ENCODE assay signal across 8 mouse cellular contexts in genomic region chr5:108692271-108692670, GRCm38 (mm10). TPM values are rescaled to one million over a fixed set of nuclear protein-coding genes. Genes with fewer than 3 reads are reported as not detected.
A peak's percentile ranks its signal among the peaks of the same experiment; 100 is the strongest.
DNase-seq lines count a peak whose midpoint lies in the region; ATAC-seq and TF ChIP-seq lines count a peak whose summit lies in the region.

Gene Fgfrl1 (plus strand): TSS chr5:108692382.

- peak within 1 kb of the TSS; percentile 85 for H3K4me2 ChIP-seq in heart, embryonic 16.5 days (ENCODE audit: low read depth, low read length)
- peak within 1 kb of the TSS; percentile 75 for H3K4me2 ChIP-seq in lung, embryonic 14.5 days

- 3% methylated on average over 17 of the region's 18 CpGs for WGBS in heart, embryonic 16.5 days
- WGBS in lung, embryonic 14.5 days, result 0% methylated on average over 16 of the region's 18 CpGs

- H3K27ac ChIP-seq in heart, embryonic 16.5 days (ENCODE audit: low read length), result no peak within 1 kb of the TSS
- H3K27ac ChIP-seq in lung, embryonic 14.5 days (ENCODE audit: low read depth), result no peak within 1 kb of the TSS

- peaks cover 52% of the 10 kb centered on the region for H3K4me1 ChIP-seq in erythroblast, embryonic 14.5 days (ENCODE audit: control insufficient read depth)
- H3K4me1 ChIP-seq in heart, embryonic 16.5 days (ENCODE audit: control insufficient read depth, insufficient read depth, low read length), result peaks cover 12% of the 10 kb centered on the region
- peaks cover 15% of the 10 kb centered on the region; the same call in 1 of the 2 replicates for H3K4me1 ChIP-seq in lung, embryonic 14.5 days (ENCODE audit: insufficient read depth)

- no peaks in the 10 kb centered on the region; the same call in 1 of the 2 replicates for H3K27me3 ChIP-seq in erythroblast, embryonic 14.5 days (ENCODE audit: control insufficient read depth)
- no peaks in the 10 kb centered on the region for H3K27me3 ChIP-seq in heart, embryonic 16.5 days (ENCODE audit: control insufficient read depth, insufficient read depth, low read length)
- no peaks in the 10 kb centered on the region for H3K27me3 ChIP-seq in lung, embryonic 14.5 days (ENCODE audit: insufficient read depth, low read length)

- H3K9me3 ChIP-seq in erythroblast, embryonic 14.5 days (ENCODE audit: control insufficient read depth, low read length), result no peaks in the 10 kb centered on the region
- no peaks in the 10 kb centered on the region for H3K9me3 ChIP-seq in heart, embryonic 16.5 days (replicated peaks; ENCODE audit: control insufficient read depth, low read length)
- no peaks in the 10 kb centered on the region for H3K9me3 ChIP-seq in lung, embryonic 14.5 days (ENCODE audit: low read depth, low read length)

- ATAC-seq in heart, embryonic 16.5 days (replicated peaks; ENCODE audit: extremely low read depth, insufficient read depth, low FRiP score), result no peak
- no peak for ATAC-seq in lung, embryonic 14.5 days (ENCODE audit: insufficient read depth)
- peak; percentile 54 for ATAC-seq in neutrophil, adult 5-6 weeks (ENCODE audit: extremely low read depth, insufficient number of reproducible peaks, low FRiP score, poor library complexity, severe bottlenecking)

- peak within 1 kb of the TSS; percentile 82 for H3K4me3 ChIP-seq in erythroblast, embryonic 14.5 days (replicated peaks)
- peak within 1 kb of the TSS; percentile 70 for H3K4me3 ChIP-seq in heart, embryonic 16.5 days (ENCODE audit: low read length)
- H3K4me3 ChIP-seq in lung, embryonic 14.5 days (ENCODE audit: low read depth, low read length), result peak within 1 kb of the TSS; percentile 80

- peak; percentile 69 for DNase-seq in A20 (ENCODE audit: low read depth, low spot score)
- DNase-seq in ZHBTc4 (ENCODE audit: low read depth, low spot score), result peak; percentile 81
- peak; percentile 83 for DNase-seq in kidney, postnatal 14 days
- DNase-seq in lung, embryonic 14.5 days, result peak; percentile 69
- peak; percentile 58 for DNase-seq in yolk sac, embryonic 10.5 days (ENCODE audit: low spot score)

- H3K36me3 ChIP-seq in erythroblast, embryonic 14.5 days (ENCODE audit: control insufficient read depth), result peaks cover 4% of the 10 kb centered on the region
- no peaks in the 10 kb centered on the region for H3K36me3 ChIP-seq in heart, embryonic 16.5 days (ENCODE audit: control insufficient read depth, insufficient read depth)
- H3K36me3 ChIP-seq in lung, embryonic 14.5 days (ENCODE audit: insufficient read depth), result 0 out of 2 replicates have a peak, but pooled peaks cover 2% of the 10 kb centered on the region

- peak; percentile 64 for TF ChIP-seq CTCF in lung, embryonic 14.5 days (IDR thresholded peaks at IDR 0.05; ENCODE audit: low read depth)

- peak within 1 kb of the TSS; percentile 45; the same call in 1 of the 2 replicates for H3K9ac ChIP-seq in heart, embryonic 16.5 days (ENCODE audit: low read length)
- peak within 1 kb of the TSS; percentile 80 for H3K9ac ChIP-seq in lung, embryonic 14.5 days

RNA-seq across cellular contexts. Expression of gene Fgfrl1, which starts in this region (rescaled TPM):
- polyA plus RNA-seq in erythroblast, embryonic 14.5 days (2012), result 1.8 and 2.4 TPM in 2 replicates
- polyA plus RNA-seq in heart, embryonic 16.5 days (2015; fragmentation: Nextera tagmentation; extraction: Ambion mirVana), result 6.4 and 11.4 TPM in 2 replicates
- 40.1 and 47.5 TPM in 2 replicates for polyA plus RNA-seq in lung, embryonic 14.5 days (2014; fragmentation: Nextera tagmentation; extraction: Ambion mirVana)
- 1.0 and 1.8 TPM in 2 replicates for total RNA-seq in neutrophil, adult 5-6 weeks (2017)
